Mouse (Mus musculus): ENCODE measurements at regions not wholly inside any gene's neighbourhood (a gene's known extent, or its start where the extent isn't known, plus 50 kb on each side); places are given as distances from the start of the nearest gene placed in this dataset.

GRCm38 (mm10) chr7:71092301-71092700, 259.0 kb downstream of the Gm10295 start:
- TF ChIP-seq CTCF (conservative IDR thresholded peaks at IDR 0.05; ENCODE audit: low read length): no peak
- no peak for TF ChIP-seq NANOG (IDR thresholded peaks at IDR 0.05; ENCODE audit: borderline replicate concordance, low read length)
- TF ChIP-seq POU5F1 (IDR thresholded peaks at IDR 0.05; ENCODE audit: borderline replicate concordance, low read length): no peak

All from E14TG2a.4 (cell line).